Mouse (Mus musculus) lung, adult 2 months (tissue): ENCODE data around the gene Clec1a. TPM values are rescaled to one million over a fixed set of nuclear protein-coding genes. Genes with fewer than 3 reads are reported as not detected.

Experiments used
- DNase-seq: peaks from one replicate; pipeline ENCODE4 v3.0.0; 2022
- H3K4me1 ChIP-seq: fragments of 200-500 bp; 2 replicates; pipeline ENCODE4 v1.6.1; 2011; ENCODE audit warnings: low read length; ENCODE audit not compliant: control insufficient read depth, insufficient read depth
- H3K4me3 ChIP-seq: fragments of 200-500 bp; replicated peaks from 2 replicates; pipeline ENCODE3; 2011; ENCODE audit warnings: low read depth, mild to moderate bottlenecking, control low read depth, low read length; ENCODE audit errors: extremely low read depth
- CTCF ChIP-seq: fragments of 200-500 bp; IDR thresholded peaks from 2 replicates; pipeline ENCODE4 v1.5.1; 2011; ENCODE audit warnings: mild to moderate bottlenecking, low read length, control low read depth; ENCODE audit not compliant: insufficient read depth
- POLR2A ChIP-seq: fragments of 200-500 bp; IDR thresholded peaks from 2 replicates; pipeline ENCODE4 v1.6.1; 2011; ENCODE audit warnings: low read depth, mild to moderate bottlenecking, control low read depth, low read length, borderline replicate concordance; ENCODE audit errors: extremely low read depth
- WGBS: fragments of 180-500 bp; shearing (Covaris S2); methylation state at CpG from one replicate; pipeline ENCODE4 v1.1.7; 2018; 5-methylcytosine and 5-hydroxymethylcytosine counted together
- polyA plus RNA-seq: library from polyadenylated mRNA; depleted of rRNA; stranded (reverse); fragments of >200 nt; gene quantifications from 2 replicates; pipeline ENCODE4 v1.2.3, GENCODE M21; 2012

Gene Clec1a
- polyA plus RNA-seq, 1 experiment, result 38.1 TPM

DNA sequence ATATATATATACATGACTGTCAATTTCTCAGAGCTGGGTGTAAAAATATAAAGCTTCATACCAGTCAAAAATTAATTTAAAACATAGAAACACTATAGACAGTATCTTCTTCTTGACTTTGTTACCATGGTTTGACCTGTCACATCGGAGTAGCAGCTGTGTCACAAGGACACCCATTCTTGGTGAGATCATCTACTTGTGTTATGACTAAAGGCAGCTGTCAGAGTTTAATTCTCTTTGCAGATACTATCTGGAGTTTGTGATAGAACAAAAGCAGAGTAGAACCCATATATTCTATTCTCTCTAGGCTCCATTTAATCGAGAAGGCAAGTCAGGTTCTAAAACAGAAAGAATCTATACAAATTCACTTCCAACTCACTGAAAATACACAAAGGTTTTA, 13.8 kb downstream of the Clec1a start:
- DNase-seq, result no peak
- peaks cover 7% of the 10 kb centered on the region for H3K4me1 ChIP-seq
- no peak for TF ChIP-seq CTCF
- no peak for TF ChIP-seq POLR2A
- H3K4me3 ChIP-seq, result no peak overlapping the region
- WGBS, result 55% methylated on average over 2 of the region's 2 CpGs

DNA sequence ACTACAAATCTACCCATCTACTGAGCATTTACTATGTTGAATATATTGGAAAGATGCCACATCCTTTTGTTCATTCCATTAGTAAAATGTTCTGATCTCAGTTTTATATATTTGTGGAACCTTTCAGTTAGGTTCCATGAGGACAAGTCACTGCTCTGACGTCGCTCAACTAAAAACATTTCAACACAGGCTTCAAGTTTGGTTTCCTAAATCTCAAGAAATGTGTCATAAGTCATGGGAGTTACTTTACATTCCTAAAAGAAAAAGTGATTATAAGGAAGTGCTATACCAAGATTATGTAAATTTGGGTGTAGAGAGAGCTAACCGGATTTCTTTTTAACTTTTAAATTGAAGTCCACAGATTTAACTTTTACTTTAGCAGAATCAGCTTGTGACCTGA, 15.8 kb downstream of the Clec1a start:
- Histone ChIP-seq H3K4me1 (peaks cover 7% of the 10 kb centered on the region), H3K4me3 (no peak overlapping the region)
- TF ChIP-seq CTCF, result no peak
- TF ChIP-seq POLR2A, result no peak
- WGBS, result 68% methylated on average over 3 of the region's 3 CpGs
- no peak for DNase-seq

DNA sequence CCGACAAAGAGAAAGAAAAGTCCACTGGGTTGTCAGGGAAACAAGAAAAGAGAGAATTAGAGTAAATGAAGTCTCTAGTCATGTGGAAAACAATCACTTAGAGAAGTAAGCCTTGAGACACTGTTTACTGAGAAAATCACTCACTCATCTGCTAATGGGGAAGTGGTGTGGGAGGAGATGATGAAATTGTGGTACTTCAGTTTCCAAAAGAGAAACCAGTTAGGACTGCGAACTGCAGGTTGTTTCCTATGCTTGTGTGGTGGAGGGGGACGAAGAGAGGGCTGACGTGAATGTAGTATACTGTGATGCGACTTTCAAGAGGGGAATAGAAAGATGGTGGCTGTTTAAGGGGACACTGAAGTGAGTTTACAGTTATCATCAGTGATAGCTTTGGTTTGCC, 17.6 kb downstream of the Clec1a start:
- DNase-seq, result no peak
- Histone ChIP-seq H3K4me3 (no peak overlapping the region), H3K4me1 (peaks cover 7% of the 10 kb centered on the region)
- WGBS, result 63% methylated on average over 5 of the region's 5 CpGs
- no peak for TF ChIP-seq CTCF
- TF ChIP-seq POLR2A, result no peak

DNA sequence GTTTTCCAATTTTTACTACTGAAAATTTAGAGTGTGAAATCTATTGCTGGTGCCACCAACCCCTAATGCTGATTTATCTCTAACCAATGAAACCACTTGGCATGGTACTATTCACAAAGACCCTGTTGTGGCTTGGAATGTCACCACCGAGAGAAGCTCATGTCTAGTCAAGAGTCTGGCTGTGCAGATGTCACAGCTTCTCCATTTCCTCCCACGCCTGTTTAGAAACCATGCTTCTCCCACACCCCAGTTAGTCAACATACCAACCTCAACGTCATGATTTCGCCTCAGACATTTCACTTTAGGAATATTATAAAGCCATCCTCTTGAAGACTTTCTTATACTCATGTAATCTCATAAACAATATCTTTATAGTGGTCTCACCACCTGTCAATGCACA, 24.5 kb downstream of the Clec1a start:
- Histone ChIP-seq H3K4me3 (no peak overlapping the region), H3K4me1 (peaks cover 13% of the 10 kb centered on the region)
- 60% methylated on average over 4 of the region's 4 CpGs for WGBS
- no peak for DNase-seq
- TF ChIP-seq POLR2A (no peak), CTCF (no peak)

DNA sequence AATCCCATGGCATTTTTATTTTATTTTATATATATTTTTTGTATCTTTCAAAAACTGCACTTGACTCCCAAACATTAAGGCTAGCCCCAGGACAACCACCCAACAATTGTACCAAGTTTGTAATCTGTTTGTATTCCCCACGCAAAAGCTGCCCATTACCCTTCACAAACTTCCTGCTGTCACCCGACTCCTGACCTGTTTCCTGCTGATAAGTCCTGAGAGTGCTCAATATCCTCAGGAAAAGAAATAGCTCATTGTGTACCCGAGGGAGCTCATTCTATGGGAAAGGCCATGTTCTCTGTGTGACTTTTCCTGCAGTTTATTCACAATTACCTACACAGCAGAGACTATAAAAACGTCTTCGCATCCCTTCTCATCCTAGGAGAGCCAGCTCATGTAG, 26.0 kb downstream of the Clec1a start:
- TF ChIP-seq CTCF (no peak), POLR2A (no peak)
- WGBS, result 30% methylated on average over 5 of the region's 5 CpGs
- Histone ChIP-seq H3K4me3 (no peak overlapping the region), H3K4me1 (peaks cover 13% of the 10 kb centered on the region)
- peak; percentile 41 for DNase-seq

DNA sequence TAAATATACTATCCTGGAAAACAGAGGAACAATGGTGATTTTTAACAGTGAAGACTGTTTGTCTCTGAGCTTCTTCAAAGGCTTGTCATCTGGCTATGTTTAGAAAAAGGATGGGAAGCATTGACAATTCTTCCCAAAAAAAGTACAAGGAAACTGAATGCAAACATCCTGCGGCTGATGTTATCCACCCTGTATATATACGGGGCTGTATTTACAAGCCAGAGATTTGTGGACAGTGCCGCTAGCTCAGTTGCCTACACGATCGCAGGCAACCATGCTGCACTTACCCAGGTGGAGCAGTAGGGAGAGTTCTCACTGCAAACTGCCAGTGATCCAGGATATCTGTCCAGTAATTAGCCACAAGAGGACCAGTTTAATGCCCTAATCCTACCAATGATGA, 26.6 kb downstream of the Clec1a start:
- Histone ChIP-seq H3K4me3 (no peak overlapping the region), H3K4me1 (peaks cover 13% of the 10 kb centered on the region)
- no peak for DNase-seq
- TF ChIP-seq CTCF (no peak), POLR2A (peak; percentile 68; the same call in 1 of the 2 replicates)
- WGBS, result 35% methylated on average over 5 of the region's 5 CpGs

DNA sequence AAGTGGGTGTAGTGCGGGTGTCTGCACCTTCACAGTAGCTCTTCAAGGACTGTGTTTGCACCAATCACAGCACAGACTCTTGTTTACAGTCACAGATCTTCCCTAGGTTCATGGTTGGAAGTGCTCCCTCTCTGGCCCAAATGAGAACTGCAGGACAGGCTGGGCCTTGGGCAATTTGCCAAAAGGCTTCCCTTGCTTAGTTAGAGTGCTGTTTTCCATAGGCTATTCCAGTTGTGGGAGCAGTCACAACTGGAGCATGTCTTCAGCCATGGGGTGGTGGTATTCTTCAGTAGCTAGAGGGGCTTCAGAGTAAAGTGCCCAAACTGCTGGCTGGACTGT, 28.1 kb downstream of the Clec1a start:
- peak; percentile 71 for DNase-seq
- Histone ChIP-seq H3K4me3 (no peak overlapping the region), H3K4me1 (peaks cover 13% of the 10 kb centered on the region)
- peak; percentile 84 for TF ChIP-seq CTCF
- TF ChIP-seq POLR2A, result no peak
- 29% methylated on average over 1 of the region's 1 CpGs for WGBS

DNA sequence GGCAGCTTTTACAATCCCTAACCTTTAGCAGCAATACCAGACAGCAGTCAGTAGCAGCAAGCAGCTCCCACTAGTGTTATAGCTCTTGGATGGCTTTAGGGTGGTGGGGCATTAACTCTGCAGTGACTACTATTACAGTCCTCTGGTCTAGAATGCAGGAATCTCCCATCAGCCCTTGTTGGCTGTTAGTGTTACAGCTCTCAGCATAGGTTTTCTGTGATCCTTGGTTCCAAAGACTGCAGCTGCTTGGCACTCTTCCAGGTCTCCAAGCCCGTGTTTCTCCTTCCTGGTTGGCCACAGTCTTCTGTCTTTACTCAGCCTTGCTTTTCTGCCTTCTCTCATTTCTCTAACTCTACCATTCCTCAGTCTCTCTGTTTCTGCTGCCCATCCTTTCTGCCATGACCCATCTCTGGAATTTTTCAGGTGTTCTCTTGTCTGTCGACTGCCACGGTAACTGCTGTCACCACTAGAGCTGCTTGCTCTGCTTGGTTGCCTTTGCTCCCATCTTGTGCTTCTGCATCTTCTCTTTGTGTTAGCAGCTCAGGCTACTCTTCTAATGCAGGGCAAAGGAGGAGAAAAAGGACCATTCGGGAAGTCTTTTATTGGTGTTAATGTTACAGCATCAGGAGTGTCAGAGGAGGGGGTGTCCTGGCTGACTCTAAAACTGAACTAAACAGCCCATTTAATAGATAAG, 28.6 kb downstream of the Clec1a start:
- no peak overlapping the region for H3K4me3 ChIP-seq
- WGBS, result 49% methylated on average over 4 of the region's 4 CpGs
- no peak for TF ChIP-seq POLR2A
- TF ChIP-seq CTCF, result no peak
- DNase-seq, result no peak
- H3K4me1 ChIP-seq, result peaks cover 13% of the 10 kb centered on the region

DNA sequence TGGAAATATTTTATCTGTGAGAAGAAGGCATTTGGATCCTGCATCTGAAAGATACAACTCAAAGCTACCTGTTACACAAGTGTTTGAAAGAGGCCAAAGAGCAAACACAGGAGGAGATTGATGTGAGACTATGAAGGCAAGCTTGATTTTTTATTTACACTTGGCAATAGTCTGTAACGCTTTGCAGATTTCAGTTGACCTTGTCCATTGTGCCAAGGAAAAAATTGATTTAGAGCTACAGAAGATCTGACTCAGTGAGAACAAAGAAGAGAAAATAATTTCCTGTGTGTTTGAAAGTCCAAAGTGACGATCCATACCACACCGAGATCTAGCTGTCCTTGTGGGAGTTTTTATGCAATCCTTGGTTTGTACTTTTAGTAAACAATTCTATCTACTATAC, 29.5 kb downstream of the Clec1a start:
- peaks cover 13% of the 10 kb centered on the region for H3K4me1 ChIP-seq
- DNase-seq, result no peak
- TF ChIP-seq POLR2A (no peak), CTCF (no peak)
- WGBS, result 49% methylated on average over 3 of the region's 3 CpGs
- no peak overlapping the region for H3K4me3 ChIP-seq

DNA sequence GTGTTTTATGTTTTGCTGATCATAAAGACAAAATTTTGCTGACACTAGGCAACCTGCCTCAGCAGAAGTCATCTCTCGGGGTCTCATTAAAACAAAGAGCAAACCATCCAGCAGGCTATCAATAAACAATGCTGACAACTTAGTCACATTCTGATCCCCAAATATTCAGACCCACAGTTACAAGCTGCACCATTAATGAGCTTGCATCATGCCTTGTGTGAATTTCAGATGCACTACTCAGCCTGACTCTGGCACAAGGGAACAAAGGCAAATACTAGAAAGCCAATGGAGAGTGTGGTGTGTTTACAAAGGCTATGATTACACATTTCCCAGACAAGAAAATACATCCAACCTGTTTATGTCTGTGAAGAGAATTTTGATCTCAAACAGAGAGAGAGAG, 37.6 kb downstream of the Clec1a start:
- WGBS, result 74% methylated on average over 1 of the region's 1 CpGs
- TF ChIP-seq CTCF (no peak), POLR2A (no peak)
- Histone ChIP-seq H3K4me1 (no peaks in the 10 kb centered on the region), H3K4me3 (no peak overlapping the region)
- DNase-seq, result no peak
